Mouse (Mus musculus) cerebellum, postnatal 25 days (tissue): Measurements from ENCODE around the gene Tmem185b.

ENCODE experiments used
- DNase-seq, 2 experiments: peaks; one replicate each; pipeline ENCODE4 v3.0.0; 2021; ENCODE audit warnings: mixed read lengths in 2 of 2

Gene Tmem185b

GRCm38 (mm10) chr1:119540836-119541557 is 15.0 kb downstream of the Tmem185b start:
- no peak for DNase-seq

GRCm38 (mm10) chr1:119541570-119541969 is 15.6 kb downstream of the Tmem185b start:
- no peak for DNase-seq

GRCm38 (mm10) chr1:119543316-119543715 is 17.4 kb downstream of the Tmem185b start:
- no peak for DNase-seq

GRCm38 (mm10) chr1:119544611-119545155 is 18.7 kb downstream of the Tmem185b start:
- no peak for DNase-seq

GRCm38 (mm10) chr1:119545164-119545563 is 19.2 kb downstream of the Tmem185b start:
- DNase-seq, result no peak

GRCm38 (mm10) chr1:119545671-119546070 is 19.7 kb downstream of the Tmem185b start:
- no peak for DNase-seq

- no peak for DNase-seq
Observed at GRCm38 (mm10) chr1:119546490-119546889, 20.5 kb downstream of the Tmem185b start.

GRCm38 (mm10) chr1:119548668-119549326 is 22.8 kb downstream of the Tmem185b start:
- DNase-seq, result peak; percentile 82 to 91

GRCm38 (mm10) chr1:119549327-119549689 is 23.3 kb downstream of the Tmem185b start:
- no peak for DNase-seq

- DNase-seq, result no peak
Observed at GRCm38 (mm10) chr1:119550064-119550463, 24.1 kb downstream of the Tmem185b start.

- DNase-seq, result no peak
Observed at GRCm38 (mm10) chr1:119551651-119552050, 25.7 kb downstream of the Tmem185b start.

GRCm38 (mm10) chr1:119555651-119556050 is 29.7 kb downstream of the Tmem185b start:
- no peak for DNase-seq

GRCm38 (mm10) chr1:119557641-119558395 is 31.9 kb downstream of the Tmem185b start:
- DNase-seq, result no peak

- no peak for DNase-seq
Observed at GRCm38 (mm10) chr1:119565531-119565930, 39.6 kb downstream of the Tmem185b start.

GRCm38 (mm10) chr1:119570134-119570533 is 44.2 kb downstream of the Tmem185b start:
- DNase-seq, result no peak
